Mouse (Mus musculus): Measurements from ENCODE around the gene Fbrs. TPM values are rescaled to one million over a fixed set of nuclear protein-coding genes. Genes with fewer than 3 reads are reported as not detected.
"Not testable (repeated sequence)": the region's sequence is repeated elsewhere in the genome, so short reads cannot be mapped to it uniquely, and the experiment has no call there.

Gene Fbrs
- total RNA-seq (2021) = 10 to 100 TPM; 15.8 to 16.8 TPM
- long read RNA-seq, experiment 1, partial matches to known transcripts = 1 of 6 reads
- long read RNA-seq, experiment 1, other reads (novel, unspliced or antisense) = 4 of 6 reads
- long read RNA-seq, experiment 2, full-length matches to known transcripts = 2 of 7 reads
- long read RNA-seq, experiment 2, partial matches to known transcripts = 2 of 7 reads
- long read RNA-seq, experiment 2, other reads (novel, unspliced or antisense) = 3 of 7 reads

DNA sequence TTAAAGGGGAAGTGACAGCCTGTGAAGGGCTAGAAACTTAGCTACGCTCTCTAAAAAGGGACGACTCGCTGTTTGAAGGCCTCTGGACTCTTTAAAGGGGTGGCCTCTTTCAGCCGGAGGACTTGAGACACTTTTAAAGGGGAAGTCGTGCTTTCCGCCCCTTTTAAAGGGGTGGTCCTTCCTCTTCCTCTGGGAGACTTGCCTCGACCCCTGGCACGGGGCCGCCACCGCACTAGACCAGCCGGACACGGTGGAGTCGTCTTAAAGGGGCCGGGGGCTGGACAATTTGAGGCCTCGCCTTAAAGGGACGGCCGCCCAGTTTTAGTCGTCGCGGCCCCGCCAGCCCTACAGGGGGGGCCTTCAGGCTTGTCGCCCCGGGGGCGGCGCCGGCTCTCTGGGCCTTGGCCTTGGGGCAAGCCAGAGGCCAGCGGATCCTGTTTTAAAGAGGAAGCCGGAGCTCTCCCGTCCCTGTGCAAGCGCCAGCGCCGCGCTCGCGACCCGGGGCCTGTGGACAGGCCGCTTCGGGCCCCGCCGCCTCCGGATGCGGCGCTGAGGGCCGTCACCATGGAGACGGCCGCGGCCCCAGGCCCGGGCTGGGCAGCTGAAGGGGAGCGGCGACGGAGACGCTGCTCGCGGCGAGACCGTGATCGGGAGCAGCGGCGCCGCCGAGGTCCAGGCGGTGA is at the start of gene Fbrs:
Gene Fbrs (plus strand): TSS at position 565 of the 683 bp plus-strand sequence.
- DNase-seq = peak; percentile 98

DNA sequence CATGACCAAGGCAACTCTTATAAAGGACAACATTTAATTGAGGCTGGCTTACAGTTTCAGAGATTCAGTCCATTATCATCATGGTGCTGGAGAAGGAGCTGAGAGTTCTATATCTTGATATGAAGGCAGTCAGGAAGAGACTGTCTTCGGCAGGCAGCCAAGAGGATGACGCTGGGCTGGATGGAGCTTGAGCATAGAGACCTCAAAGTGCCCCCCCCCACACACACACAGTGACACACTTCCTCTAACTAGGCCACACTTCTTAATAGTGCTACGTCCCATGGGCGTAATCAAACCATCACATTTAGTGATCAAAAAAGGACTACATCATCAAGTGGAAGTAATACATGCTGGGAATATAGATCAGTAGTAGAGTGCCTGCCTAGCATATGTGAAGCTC is 43.8 kb upstream of the Fbrs start:
- DNase-seq = no peak

DNA sequence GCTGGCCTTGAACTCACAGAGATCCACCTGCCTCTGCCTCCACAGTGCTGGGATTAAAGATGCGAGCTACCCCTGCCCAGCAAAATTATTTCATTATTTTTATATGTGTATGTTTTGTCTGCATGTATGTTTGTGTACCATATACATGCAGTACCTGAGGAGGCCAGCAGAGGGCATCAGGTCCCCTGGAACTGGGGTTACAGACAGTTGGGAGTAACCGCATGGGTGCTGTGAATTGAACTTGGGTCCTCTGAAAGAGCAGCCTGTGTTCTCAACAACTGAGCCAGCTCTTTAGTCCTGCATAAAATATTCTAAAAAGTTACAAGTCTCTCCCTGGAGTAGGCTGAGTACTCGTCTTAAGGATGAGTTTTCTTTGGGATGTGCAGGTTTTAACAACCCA is 41.3 kb upstream of the Fbrs start:
- no peak for DNase-seq

DNA sequence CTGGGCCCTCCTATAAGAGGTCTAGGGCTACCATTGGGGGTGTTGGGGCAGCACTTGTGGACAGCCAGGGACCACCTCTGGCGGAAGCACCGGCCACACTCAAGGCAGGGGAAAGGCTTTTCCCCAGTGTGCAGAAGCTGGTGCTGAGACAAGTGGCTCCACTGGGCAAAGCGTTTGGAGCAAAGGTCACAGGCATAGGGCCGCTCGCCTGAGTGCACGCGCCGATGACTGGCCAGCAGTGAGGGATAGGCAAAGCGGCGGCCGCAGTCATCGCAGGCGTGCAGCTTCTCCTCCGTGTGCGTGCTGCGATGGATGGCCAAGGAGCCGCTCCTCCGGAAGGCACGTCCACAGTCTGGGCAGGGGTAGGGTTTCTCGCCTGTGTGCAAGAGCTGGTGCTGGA is 35.0 kb upstream of the Fbrs start:
- no peak for DNase-seq

DNA sequence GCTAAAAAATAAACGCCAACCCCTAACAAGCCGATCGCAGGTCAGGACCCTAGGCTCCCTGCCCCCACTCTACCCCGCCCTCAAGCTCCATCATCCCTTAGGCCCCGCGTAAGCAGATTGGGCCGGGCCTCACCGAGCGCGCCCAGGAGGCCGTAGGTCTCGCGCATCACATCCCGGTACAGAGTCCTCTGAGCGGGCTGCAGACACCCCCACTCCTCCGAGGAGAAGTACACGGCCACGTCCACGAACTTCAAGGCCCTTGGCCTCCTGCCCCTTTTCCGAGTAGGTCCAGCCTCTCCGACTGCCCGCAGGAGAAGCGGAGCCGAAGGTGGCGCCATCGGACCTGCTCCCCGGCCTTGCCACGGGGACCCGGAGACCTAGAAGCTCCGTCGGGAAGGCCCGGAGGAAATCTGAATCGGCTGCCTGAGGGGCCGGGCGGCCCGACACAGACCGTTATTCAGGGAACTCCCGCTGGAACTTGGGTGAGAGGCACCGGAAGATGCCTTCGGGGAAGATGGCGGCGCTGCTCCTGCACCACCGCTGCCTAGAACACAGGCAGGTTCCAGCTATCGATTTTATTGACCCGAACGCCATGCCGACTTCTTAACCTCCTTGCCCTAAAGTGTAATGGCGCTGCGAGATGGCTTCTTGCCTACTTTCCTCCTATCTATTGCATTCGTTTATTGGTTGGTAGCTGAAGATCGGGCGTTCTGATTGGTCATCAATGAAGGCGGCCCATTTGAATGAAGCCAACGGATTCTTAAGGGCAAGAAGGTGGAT is 30.3 kb upstream of the Fbrs start, which contains the start of gene Zfp689:
Gene Zfp689 (minus strand): TSS at position 638 of the 780 bp plus-strand sequence.
- DNase-seq = peak; percentile 89

DNA sequence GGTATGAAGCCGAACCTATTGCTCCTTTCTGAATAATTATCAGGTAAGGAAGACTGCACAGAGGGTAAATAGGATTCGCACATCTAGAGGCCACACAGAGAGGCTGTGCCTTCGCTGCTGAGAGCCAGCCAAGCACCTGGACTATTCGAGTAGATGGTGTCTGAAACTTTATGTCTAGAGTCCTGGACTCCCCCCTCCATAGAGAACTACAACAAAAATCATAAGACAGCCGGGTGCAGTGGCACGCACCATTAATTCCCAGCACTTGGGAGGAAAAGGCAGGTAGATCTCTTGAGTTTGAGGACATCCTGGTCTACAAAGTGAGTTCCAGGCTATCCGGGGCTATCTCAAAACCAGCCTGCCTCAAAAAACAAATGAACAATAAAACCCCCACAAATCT is 29.0 kb upstream of the Fbrs start:
- no peak for DNase-seq

DNA sequence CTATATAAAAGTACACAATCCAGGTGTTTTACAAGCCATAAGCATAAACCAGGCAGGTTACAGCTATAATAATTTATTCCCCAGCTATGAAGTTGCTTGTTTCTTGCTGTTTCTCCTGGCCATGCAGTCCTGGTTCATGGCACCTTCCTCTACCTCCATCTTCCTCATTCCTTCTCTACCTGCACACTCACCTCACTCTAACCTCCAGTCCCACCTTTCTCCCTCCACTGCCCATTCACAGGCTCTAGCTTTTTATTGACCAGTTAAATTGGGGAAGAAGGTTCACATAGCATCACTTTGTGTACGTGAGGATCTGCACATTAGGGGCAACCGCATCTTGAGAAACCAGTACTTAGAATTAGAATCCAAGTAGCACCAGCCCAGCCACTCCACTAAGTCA is 25.9 kb upstream of the Fbrs start:
- no peak for DNase-seq

DNA sequence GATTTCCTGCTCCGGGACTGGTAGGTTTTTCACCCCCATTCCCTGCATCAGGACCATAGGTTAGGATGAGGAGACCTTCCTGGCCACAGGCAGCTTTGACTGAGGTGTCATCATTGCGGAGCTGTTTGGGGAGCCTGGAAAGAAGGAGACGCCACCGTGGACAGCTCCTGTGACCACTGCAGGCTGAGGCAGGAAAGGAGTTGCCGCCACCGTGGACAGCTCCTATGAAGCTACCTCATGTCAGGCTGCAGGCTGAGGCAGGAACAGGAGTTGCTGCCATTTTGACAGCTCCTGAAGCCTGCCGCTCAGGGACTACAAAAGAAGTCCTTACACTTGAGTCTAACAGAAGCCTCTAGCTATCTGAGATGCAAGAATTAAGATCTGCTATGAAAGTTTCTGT is 24.1 kb upstream of the Fbrs start:
- no peak for DNase-seq

DNA sequence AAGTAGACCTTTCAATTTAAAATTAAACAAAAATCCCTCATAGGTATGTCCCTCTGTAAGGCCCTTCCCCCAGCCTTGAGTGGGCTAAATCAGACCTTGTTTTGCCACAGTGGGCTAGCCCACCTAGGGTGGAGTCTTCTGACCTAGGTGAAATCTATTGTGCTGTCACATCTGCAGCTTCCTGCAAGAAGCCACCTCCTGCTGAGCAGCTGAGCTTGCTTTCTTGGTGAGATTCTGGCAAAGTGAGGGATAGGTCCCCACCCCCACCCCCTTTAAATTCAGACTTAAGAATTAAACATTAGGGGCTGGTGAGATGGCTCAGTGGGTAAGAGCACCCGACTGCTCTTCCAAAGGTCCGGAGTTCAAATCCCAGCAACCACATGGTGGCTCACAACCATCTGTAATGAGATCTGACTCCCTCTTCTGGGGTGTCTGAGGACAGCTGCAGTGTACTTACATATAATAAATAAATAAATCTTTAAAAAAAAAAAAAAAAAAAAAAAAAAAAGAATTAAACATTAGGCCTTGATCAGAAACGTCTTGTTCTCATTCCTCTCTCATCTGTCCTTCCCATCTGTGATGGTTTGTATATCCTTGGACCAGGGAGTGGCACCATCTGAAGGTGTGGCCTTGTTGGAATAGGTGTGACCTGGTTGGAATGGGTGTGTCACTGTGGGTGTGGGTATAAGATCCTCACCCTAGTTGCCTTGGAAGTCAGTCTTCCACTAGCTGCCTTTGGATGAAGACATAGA is 20.5 kb upstream of the Fbrs start:
- DNase-seq = not testable (repeated sequence)

DNA sequence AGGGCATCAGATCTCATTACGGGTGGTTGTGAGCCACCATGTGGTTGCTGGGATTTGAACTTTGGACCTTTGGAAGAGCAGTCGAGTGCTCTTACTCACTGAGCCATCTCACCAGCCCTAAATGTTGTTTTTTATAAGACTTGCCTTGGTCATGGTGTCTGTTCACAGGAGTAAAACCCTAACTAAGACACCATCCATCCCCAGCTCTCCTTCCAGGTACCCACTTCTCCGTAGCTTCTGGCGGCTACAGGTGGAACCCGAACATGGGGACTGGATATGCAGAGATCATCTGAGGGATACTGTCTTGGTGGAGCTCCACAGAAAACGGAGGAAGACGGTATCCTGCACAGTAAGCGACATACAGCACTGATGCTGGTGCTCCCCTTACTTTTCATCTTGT is 19.7 kb upstream of the Fbrs start, which contains the start of gene Prr14:
Gene Prr14 (plus strand): TSS at position 301 of the 400 bp plus-strand sequence.
- DNase-seq = not testable (repeated sequence)

DNA sequence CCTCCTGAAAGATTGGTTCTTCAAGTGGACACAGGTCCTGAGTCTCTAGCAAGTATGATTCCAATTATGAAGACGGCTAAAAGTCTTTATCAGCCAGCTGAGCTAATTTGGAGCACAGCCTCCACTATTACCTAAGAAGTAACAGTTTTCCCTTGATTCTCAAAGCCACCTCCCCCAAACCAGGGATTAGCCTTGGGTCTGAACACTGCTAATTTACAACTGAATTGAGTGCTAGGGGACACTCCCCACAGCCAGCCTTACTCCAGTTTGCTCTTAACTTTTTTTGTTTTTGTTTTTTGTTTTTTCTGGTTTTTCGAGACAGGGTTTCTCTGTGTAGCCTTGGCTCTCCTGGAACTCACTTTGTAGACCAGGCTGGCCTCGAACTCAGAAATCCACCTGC is 13.8 kb upstream of the Fbrs start:
- no peak for DNase-seq

DNA sequence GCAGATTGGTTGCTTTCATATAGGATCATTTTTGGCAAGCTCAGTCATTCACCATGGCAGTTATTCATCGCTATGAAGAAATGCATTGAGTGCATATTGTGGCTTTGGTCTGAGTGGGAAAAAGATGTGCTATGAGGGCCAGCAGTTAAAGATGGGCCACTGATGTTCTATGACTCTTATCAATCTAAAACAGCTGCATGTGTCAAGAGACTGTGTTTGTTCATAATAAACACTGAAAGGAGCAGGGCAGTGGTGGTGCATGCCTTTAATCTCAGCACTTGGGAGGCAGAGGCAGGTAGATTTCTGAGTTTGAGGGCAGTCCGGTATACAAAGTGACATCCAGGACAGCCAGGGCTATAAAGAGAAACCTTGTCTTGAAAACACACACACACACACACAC is 13.3 kb upstream of the Fbrs start:
- not testable (repeated sequence) for DNase-seq

DNA sequence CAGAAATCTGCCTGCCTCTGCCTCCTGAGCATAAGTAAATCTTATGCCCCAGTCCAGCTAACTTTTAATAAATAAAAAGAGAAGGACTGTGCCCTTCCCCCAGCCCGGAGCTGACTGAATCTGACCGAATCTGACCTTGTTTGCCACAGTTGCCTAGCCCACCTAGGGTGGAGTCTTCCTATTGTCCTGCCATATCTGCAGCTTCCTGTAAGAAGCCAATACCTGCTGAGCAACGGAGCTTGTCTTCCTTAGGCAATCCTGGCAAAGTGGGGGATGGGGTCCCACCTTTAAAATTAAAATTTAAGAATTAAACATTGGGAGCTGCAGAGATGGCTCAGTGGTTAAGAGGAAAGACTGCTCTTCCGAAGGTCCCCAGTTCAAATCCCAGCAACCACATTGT is 12.4 kb upstream of the Fbrs start:
- no peak for DNase-seq

DNA sequence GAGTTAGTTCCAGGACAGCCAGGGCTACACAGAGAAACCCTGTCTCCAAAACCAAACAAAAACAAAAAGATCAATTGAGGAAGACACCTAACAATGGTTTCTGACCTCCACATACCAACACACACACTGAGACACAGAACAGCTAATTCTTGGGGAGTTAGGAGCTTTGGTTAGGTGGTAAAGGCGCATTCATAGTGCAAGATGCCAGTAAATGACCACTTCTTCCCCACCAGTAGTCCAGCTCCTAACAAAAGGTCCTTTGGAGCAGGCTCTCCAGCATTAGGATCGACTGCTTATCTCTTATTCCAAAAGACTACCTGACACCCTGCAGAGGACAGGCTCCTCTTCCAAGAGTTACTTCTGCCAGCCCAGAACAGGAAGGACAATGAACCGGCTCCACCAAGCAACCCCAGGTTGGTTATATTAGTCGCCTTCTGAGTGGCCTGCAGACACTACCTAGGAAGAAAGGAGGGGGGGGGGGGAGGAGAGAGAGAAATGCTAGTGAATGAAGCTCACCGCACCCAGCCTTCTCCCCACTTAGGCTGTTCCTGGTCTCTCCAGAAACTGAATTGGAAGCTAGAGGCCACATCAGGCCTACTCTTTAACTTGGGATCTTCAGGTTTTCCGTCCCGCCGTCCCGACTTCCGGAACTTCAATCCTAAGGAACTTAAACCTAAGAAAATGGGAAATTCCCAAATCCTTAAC is 8.8 kb upstream of the Fbrs start:
- DNase-seq = no peak

DNA sequence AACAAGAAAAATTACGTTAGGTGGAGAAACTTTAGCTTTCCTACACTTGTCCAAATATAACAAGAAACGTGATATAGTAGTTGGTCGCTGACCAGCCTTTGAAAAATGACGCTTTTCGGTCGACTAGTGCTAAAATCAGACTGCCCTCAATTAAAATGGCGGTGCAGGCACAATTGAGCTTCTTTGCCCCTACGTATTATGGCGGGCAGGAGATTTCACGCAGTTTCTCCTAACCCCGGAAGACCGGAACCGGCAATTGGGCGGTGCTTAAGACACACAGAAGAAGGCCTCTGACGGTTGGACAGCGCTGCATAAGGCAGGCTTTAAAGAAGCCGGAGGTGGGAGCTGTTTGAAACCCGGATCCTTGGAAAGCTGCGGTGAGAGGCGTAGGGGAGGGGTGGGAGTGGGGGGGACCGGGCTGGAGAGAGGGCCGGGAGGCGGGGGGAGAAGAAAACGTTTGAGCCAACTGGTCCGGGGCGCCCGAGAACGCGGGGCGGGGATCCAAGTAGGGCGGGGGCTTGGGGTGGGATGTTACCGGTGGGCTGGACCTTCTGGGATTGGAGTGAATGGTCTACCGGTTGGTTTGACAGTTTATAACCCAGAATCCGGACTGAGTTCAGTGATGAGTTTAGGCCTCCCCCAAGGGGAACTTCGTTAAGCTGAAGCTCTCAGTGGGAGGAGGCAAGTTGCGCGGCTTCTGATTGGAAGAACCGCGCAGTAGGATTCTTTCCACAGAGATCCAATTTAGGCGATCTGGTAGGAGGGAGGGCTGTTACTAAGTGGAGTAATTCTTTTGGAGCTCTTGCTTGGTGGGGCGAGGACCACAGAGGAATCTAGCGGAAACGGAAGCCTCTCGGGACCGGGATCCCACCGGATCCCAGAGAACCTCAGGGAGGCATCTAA is 8.0 kb upstream of the Fbrs start:
- DNase-seq = peak; percentile 92

DNA sequence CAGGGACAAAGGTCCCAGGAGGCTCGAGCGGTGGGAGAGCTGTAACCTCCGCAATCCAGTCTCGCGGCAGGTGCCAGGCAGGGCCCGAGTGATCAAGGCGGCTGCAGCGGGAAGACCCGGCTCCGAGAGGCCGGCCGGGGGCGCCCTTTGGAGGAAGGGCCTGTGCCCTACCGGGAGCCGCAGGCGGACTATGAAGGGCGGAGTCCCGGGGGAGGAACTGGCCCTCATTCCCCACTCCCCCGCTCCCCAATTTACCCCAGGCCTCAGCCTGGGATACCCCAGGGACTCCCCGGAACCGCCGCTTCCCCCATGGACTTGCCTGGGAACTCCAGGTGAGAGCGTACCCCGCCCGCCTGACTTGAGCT is 7.4 kb upstream of the Fbrs start:
- DNase-seq = no peak

DNA sequence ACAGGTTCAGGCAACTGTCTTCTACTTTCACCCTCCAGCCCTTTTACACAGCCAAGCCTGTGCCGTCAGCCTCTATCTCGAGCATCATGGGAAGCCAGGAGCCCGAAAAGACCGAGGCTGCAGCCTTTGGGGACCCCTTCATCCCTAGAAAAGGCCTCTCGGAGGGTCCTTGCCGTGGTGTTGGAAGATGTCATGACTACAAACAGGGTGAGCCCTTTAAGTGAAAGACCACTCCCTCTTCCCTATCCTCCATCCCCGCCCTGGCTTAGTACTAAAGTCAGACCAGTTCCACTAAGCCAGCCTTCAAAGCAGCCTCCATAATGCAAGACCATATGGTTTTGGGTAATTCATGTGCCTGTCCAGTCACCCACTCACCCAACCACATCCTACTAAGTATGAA is 6.9 kb upstream of the Fbrs start:
- no peak for DNase-seq

DNA sequence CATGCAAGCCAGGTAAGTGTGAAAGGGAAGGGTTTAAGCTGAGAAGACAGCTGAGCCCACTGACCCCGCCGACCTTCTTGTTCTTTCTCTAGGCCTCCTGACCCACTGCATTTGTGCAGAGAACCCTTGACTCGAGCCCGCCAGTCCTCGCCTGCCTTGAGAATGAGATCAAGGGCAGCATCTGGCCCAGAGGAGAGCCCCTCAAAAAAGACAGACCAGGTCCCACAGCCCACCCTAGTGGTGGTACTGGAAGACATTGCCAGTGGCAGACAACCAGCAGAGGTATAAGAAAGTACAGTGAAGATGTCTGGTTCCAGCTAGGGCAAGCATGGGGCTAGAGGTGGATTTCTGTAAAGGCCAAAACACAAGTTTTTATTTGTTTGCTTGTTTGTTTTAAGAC is 5.3 kb upstream of the Fbrs start:
- no peak for DNase-seq

DNA sequence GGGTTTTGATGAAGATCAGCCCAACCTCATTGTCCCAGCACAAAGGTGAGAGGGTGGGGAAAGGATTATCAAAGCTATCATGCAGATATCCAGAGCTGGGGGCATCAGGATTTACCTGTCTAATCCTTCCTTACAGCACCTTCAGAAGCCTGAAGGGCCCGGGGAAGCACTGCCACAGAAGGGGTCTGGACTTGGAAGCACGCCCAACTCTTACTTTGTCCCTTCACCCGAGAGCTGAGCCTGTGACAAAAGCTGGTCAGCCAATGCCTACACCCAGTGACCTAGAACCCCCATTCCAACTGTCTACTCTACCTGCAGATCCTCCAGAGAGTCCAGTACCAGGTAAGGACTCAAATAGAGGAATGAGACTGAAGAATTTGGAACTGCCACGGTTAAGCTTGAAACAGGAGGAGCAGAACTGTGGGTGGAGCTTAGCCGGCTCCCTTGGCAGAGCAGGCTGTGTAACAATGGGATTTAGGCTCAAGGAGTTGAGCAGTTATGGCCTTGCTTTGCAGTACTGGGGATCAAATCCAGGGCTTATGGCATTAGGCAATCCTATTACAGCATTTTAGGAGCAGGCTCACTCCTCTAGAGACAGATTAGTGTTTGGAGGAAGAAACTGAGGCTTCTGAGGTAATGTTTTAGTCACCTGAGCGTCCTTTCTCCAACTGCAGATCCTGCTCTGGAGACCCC is 4.5 kb upstream of the Fbrs start:
- DNase-seq = no peak

DNA sequence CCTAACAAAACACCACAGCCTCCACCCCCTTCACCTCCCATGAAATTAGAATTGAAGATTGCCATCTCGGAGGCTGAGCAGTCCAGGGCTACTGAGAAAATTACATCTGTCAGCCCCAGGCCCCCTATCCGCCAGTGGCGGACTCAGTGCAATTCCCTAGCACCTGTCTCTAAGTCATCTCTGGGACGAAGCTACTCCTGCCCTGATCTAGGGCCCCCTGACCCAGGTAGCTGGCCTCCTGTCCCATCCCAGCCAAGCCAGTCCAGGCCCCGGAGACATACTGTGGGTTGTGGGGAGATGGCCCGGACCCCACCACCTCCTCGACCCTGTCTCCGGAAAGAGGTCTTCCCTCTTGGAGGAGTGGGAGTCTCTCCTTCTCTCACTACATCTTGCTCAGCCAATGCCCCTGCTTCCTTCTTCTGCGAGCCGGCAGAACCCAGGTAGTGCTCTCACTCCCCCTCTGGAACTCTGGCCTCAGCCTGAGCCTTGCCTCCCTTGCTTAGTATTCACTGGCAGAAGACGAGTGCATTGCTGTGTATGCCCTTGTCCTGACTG is 3.7 kb upstream of the Fbrs start:
- DNase-seq = no peak

Measured in gastrocnemius, postnatal 25 days (tissue).